Mouse (Mus musculus): ENCODE measurements around the gene Ces4a. TPM values are rescaled to one million over a fixed set of nuclear protein-coding genes. Genes with fewer than 3 reads are reported as not detected.
A peak's percentile ranks its signal among the peaks of the same experiment; 100 is the strongest.
"Not testable (repeated sequence)": the region's sequence is repeated elsewhere in the genome, so short reads cannot be mapped to it uniquely, and the experiment has no call there.

The Ces4a gene
- total RNA-seq (2014; fragmentation: Nextera tagmentation), result not detected in 2 replicates
- total RNA-seq (2017), result not detected in 2 replicates

DNA sequence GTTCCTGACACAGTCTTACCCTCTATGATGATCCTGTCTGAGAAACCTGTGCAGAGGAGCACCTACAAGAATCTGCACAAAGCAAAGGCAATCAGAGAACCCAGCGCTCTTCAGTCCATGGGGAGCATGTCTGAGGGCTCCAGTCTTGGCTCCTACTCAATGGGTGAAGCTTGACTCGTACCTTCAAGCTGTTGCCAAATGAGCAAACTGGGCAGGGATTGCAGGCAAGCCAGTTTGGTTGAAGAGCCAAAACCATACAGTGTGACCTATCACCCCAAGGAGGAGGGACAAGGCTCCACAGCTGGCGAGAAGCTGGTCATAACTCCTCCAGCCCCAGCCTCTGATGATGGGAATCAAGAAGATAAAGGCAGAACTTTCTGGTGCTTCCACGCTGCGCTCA is at the start of gene Ces4a:
TSS of gene Ces4a (plus strand) at position 292 of the 400 bp plus-strand sequence.
- no peak for ATAC-seq (replicated peaks; ENCODE audit: low FRiP score, low TSS enrichment, poor library complexity, severe bottlenecking)

DNA sequence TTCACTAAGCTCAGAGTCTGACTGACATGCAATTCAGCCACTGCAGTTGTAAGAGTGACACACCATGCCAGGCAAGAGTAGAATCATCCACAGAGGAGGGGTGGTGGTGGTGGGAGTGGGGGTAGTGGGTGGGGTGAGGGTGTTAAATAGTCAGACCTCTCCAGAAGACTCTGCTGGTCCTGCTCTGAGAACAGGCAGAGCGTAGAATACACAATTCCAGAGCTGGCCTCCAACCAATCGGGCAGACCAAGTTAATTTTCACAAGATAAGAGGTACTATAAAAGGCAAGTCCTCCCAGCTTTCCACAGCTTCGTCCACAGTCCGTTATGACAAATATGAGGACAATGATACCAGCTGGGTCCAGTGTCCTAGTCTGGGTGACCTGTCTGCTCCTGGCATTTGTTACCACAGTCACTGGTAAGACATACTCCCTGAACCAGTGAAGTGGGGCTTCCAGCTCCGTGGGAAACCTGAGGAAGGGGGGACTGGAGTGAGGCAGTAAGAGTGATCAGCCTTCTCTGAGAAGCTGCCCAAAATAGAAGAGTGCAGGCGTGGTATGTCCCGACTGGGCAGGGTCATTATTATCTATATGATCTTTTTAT is 48.0 kb upstream of the Ces4a start, which contains the start of gene Ces3b:
TSS of gene Ces3b (plus strand) at position 305 of the 602 bp plus-strand sequence.
- no peak for ATAC-seq (replicated peaks; ENCODE audit: low FRiP score, low TSS enrichment, poor library complexity, severe bottlenecking)

DNA sequence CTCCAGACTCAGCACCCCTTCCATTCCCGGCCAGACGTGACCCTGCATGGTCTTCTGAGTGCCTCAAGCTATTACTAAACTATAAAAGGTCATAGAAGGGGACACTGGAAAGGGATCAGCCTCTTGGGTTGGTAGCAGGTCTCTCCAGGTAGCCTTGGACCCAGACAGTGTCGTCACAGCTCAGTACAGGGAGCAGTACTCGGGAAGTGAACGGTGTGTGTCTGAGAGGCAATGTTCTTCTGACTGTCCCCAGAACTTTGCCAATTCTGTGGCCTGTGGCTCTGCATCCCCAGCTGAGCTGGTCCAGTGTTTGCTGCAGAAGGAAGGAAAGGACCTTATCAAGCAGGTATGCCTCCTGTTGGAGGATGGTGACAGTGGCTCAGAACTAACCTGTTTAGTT is 43.4 kb upstream of the Ces4a start:
- not testable (repeated sequence) for ATAC-seq (replicated peaks; ENCODE audit: low FRiP score, low TSS enrichment, poor library complexity, severe bottlenecking)

- no peak for ATAC-seq (replicated peaks; ENCODE audit: low FRiP score, low TSS enrichment, poor library complexity, severe bottlenecking)
Measured at GRCm38 (mm10) chr8:105088581-105088980, 43.0 kb upstream of the Ces4a start.

- no peak for ATAC-seq (replicated peaks; ENCODE audit: low FRiP score, low TSS enrichment, poor library complexity, severe bottlenecking)
Measured at GRCm38 (mm10) chr8:105093992-105094391, 37.6 kb upstream of the Ces4a start.

DNA sequence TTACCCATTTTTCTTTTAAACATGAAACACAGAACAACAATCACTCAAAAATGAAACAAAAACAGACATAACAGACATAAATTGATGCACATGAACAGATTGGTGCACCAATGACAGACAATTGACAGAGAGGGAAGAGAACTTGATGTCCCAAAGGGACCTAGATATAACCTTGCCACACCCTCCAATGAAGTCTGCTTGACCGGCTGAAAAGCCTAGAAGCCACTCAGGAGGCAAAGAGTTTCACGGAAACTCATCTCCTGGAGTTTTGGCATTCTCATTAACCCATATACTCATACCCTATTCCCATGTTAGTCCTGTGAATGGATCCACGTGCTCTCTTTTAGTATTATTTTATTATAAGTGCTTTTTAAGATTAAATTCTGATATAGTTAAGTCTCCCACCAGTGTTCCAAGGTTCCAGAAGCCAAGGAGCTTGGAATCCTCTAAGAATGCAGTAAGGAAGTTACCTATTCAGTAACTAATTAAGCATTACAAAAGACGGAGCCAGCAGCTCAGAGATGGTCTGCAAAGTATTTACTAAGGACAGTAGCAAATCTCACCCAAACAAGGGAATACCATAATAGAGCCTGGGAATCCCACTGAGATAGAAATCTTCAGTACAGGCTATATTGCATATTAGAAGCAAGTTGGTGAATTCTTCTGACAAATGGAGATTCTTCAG is 29.4 kb upstream of the Ces4a start:
- ATAC-seq (replicated peaks; ENCODE audit: low FRiP score, low TSS enrichment, poor library complexity, severe bottlenecking), result not testable (repeated sequence)

DNA sequence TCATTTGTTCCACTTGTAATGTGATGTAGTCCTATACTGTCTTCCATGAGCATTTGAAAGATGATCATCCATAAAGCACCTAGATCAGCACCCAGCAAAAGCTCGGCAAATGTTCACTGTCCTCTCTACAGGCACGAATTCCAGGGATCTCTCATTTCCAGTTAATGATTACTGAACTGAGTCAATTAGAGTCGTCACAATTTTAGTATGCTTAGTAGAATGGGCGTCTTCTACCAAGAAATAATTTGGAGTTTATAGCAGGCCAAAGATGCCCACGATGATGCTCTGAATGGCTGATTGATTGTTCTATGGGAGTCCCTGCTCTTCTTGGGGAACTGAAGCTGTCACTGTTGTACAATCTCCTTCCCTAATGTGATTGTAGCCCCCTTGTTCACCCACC is 27.9 kb upstream of the Ces4a start:
- not testable (repeated sequence) for ATAC-seq (replicated peaks; ENCODE audit: low FRiP score, low TSS enrichment, poor library complexity, severe bottlenecking)

DNA sequence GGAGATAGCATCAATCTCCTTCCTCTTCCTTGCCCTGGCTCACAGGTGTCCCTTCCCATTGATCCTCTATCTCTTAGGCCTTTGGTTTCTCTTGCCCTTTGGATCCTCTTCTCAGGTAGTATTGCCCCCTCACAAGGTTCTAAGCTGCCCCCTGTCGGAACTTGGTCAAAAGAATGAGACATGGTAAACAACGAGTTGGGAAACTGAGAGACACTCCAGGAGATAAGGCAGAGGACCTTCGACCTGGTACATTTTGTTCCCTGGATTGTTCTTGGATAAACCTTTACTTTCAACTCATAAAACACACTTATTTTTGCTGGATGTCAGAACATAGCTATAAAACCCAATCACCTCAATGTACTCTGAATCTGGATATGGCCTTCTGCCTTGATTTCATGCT is 27.4 kb upstream of the Ces4a start:
- ATAC-seq (replicated peaks; ENCODE audit: low FRiP score, low TSS enrichment, poor library complexity, severe bottlenecking), result no peak

DNA sequence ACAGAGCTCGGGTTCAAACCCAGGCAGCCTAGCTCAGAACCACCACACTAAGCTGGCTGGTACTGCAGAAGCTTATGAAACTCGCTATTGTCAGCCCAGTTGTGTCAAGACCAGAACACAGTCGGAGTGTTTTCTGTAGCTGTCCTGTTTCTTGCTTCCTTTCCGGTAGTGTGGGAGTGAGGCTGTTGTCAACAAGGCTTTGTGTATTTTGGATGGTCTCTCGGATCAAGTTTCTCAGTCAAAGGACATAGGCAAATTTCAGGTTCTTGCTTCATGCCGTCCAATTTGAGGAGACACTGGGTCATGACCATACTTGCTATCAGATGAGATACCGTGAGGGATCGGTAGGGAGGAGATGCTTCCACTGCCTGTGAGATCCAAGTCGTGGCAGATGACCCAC is 1.7 kb upstream of the Ces4a start:
- ATAC-seq (replicated peaks; ENCODE audit: low FRiP score, low TSS enrichment, poor library complexity, severe bottlenecking), result no peak

DNA sequence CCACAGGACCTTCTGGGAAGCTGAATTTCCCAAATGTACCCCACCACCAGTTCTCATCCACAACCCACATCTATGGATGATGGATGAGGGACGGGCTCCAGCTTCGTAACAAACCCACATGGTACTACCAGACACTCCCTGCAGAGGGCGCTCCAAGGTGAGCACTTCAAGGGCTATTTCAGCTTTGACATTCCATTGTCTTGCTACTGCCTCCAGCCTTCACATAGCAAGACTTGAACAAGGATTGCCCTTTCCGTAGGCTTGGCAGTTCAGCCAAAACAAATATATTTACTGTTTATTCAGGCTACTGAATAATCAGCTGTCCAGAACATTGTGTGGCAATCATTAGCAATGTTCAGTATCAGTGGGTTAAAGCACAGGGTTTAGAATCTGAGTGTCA is 6.8 kb downstream of the Ces4a start:
- peak; percentile 81; the same call in 1 of the 2 replicates for ATAC-seq (replicated peaks; ENCODE audit: low FRiP score, low TSS enrichment, poor library complexity, severe bottlenecking)

- ATAC-seq (replicated peaks; ENCODE audit: low FRiP score, low TSS enrichment, poor library complexity, severe bottlenecking), result peak; percentile 69
Measured at GRCm38 (mm10) chr8:105142395-105142794, 10.8 kb downstream of the Ces4a start.

- no peak for ATAC-seq (replicated peaks; ENCODE audit: low FRiP score, low TSS enrichment, poor library complexity, severe bottlenecking)
Measured at GRCm38 (mm10) chr8:105151654-105152053, 20.1 kb downstream of the Ces4a start.

DNA sequence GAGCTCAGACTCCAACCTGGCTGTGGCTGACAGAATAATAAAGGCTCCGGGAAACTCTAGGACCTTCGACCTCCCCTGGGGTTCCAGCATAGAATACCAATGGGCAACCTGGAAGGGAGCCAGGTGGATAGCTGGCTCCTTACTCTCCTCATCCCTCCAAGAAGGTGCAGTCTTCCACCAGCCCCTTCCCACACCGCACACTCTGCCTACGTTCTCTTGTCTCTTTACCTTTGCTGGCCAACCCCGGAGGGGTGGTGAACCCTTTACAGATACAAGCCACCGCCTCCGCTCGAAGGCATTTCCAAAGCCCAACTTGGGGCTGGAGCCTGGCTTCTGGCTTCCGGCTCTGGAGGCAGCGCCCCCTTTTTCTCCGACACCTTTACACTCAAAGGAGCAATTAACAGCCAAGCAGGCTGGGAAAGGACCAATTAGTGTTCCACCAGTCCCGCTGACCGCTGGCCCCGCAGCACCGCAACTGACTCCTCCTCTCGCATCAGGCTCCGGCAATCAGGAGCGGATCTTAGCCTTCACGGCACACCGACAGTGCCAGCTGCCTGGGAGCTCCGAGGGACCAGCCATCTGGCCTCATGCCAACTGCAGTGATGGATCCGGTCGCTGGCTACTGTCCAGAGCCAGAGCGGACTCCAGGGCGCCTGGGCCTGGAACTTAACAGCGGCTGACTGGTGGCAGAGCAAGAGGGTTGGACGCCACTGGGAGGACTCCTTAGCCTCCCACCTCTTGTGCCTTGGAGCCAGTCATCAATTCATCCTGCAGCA is 21.2 kb downstream of the Ces4a start:
- peak; percentile 58 for ATAC-seq (replicated peaks; ENCODE audit: low FRiP score, low TSS enrichment, poor library complexity, severe bottlenecking)

- ATAC-seq (replicated peaks; ENCODE audit: low FRiP score, low TSS enrichment, poor library complexity, severe bottlenecking), result no peak
Measured at GRCm38 (mm10) chr8:105154316-105154715, 22.7 kb downstream of the Ces4a start.

DNA sequence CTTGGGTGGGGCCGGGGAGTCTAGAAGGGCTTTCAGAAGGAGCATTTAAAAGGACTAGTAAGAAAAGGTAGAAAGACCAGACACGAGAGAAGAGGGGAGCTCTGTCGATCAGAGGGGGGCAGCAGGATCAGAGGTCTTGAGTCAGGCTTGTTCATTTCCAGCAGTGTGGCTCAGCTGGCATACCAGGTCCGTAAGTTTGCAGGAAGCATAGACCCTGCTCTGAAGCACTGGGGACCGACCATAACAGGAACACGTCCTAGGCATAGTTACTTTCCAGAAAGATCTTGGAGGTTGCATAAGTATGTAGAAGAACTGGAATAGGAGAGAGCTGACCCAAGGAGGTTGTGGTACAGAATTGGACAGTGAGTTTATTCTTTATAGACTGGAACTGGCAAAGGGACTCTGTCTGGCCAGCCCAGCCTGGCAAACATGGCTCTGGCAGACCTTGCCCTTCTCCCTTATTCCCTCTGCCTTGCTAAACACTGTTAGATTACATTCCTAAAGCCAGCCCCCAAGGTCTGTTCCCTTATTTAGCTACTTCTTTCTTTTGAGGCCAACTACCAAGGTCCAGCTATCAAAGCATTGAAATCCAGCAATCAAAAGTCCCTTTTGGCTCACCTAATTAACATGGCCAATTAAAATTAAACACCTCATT is 23.6 kb downstream of the Ces4a start:
- no peak for ATAC-seq (replicated peaks; ENCODE audit: low FRiP score, low TSS enrichment, poor library complexity, severe bottlenecking)

DNA sequence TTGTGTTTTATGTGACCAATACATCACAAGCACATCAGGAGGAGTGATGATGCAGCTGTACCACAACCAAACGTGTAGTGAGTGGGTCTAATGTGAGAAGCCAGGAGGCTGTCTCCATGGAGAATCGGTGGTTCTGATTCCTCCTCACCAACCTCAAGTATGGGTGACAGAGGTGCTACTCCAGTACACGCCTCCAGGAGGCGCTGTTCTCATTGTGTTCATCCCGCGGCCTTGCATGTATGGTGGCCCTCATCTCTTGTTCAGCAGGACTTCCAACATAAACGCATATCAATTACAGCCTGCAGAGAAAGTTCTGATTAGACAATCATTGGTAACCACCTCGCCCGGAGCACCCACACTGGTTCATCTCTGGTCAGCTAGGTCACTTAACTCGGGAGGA is 26.0 kb downstream of the Ces4a start:
- ATAC-seq (replicated peaks; ENCODE audit: low FRiP score, low TSS enrichment, poor library complexity, severe bottlenecking), result peak; percentile 59; the same call in 1 of the 2 replicates

DNA sequence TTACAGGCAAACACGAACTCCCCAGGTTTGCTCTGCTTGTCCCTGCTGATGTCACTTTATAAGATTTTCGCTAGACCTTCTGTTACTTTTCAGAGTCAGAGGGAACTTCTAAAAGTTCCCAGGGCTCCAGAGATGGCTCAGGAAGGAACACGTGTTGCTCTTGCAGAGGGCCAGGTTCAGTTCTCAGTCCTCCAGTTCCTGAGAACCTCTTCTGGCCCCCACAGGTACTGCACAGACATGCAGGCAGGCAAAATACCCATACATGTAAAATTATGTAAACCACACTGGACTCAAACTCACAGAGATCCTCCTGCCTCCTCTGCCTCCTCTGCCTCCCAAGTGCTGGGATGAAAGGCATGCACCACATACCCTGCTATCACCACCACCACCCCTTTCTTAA is 26.5 kb downstream of the Ces4a start:
- ATAC-seq (replicated peaks; ENCODE audit: low FRiP score, low TSS enrichment, poor library complexity, severe bottlenecking), result peak; percentile 47; the same call in 1 of the 2 replicates

DNA sequence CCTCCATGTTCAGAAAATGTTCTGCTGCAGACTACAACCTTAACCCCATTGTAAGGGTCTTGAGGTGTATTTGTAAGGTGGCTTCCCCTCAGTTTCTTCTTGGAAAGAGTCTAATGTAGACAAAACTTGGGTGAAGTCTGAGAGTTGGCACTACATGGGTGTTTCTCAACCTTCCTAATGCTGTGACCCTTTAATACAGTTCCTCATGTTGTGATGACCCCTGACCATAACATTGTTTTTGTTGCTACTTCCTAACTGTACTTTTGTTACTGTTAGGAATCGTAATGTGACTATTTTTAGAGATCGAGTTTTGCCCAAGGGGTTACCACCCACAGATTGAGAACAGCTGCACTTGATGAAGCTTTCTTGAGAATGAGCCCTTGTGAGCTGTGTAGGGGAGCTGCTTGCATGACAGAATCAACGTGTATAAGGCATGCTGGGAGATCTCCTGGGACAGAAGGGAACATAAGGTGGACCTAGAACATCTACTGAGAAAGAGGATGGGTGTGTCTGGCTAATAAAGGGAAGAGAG is 29.6 kb downstream of the Ces4a start:
- no peak for ATAC-seq (replicated peaks; ENCODE audit: low FRiP score, low TSS enrichment, poor library complexity, severe bottlenecking)

- no peak for ATAC-seq (replicated peaks; ENCODE audit: low FRiP score, low TSS enrichment, poor library complexity, severe bottlenecking)
Measured at GRCm38 (mm10) chr8:105164272-105164902, 32.8 kb downstream of the Ces4a start.

Data from megakaryocyte-erythroid progenitor cell, adult 5-6 weeks (primary cell).